Mouse (Mus musculus) G1E-ER4 (cell line): ENCODE measurements around the gene Mprip. TPM values are rescaled to one million over a fixed set of nuclear protein-coding genes. Genes with fewer than 3 reads are reported as not detected.

Experiments used
- GATA1 ChIP-seq: IDR thresholded peaks from one replicate; pipeline ENCODE4 v1.8.0; 2012; ENCODE audit warnings: low read length, inconsistent platforms
- polyA plus RNA-seq: library from polyadenylated mRNA; stranded (reverse); fragments of >175 nt; gene quantifications from 2 replicates; pipeline ENCODE4 v1.2.3, GENCODE M21; 2012

The Mprip gene
- polyA plus RNA-seq, 1 experiment = 48.1 TPM

DNA sequence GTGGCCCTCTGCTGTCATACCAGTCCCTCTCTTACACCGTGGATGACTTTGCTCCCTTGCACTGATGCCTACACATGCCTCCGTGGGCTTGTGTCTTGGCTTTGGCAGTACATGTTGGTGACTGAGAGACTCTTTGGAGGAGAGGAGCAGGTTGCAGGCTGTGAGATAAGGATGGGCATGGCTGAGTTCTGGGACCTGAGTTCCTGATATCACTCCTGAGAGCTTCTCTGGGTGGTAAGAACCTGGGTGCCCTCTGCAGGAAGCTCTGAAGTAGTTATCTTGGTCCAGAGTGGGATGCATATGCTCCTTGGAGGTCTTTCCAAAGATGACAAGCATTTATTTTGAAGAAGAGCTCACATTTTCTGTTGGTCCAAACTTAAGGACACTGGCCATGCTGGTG, 17.6 kb downstream of the Mprip start:
- TF ChIP-seq GATA1 = no peak

- no peak for TF ChIP-seq GATA1
Measured at GRCm38 (mm10) chr11:59680111-59680510, 19.0 kb downstream of the Mprip start.

GRCm38 (mm10) chr11:59684956-59685355, 23.9 kb downstream of the Mprip start:
- TF ChIP-seq GATA1 = no peak

DNA sequence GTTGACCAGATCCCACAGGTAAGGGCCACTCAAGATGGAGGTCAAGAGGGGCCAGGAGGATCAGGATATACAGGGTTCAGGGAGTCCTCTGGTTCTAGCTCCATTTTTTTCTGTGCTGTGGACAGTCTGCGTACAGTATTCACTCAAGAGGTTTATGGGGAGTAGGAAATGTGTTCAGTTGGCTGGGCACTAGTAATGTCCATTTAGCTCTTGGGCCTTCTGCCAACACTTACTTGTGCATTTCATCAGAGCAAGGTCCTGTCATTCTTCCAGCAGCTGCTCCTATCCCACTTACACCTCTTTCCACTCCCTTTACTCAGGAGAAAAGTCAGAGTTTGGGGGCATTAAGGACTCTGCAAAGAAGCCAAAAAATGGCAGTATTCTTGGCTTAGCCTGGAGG, 33.4 kb downstream of the Mprip start:
- TF ChIP-seq GATA1 = no peak

DNA sequence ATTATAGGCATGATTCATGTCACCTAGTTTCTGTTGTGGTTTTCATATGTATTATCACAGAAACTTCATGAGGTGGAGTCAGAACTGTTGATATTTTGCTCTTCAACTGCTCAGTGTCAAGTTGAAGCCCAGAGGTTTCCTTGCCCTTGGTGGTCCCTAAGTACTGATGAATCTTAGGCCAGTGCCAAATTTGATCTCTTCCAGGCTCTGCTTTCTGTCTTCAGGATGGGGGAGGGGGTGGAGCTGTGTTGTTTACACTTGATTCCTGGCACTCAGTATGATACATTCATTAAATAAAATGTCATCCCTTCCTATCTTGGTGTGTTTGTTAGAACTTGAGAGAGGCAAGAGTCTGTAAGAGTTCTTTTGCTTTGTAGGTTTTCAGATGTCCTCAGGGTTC, 34.4 kb downstream of the Mprip start:
- TF ChIP-seq GATA1 = no peak

DNA sequence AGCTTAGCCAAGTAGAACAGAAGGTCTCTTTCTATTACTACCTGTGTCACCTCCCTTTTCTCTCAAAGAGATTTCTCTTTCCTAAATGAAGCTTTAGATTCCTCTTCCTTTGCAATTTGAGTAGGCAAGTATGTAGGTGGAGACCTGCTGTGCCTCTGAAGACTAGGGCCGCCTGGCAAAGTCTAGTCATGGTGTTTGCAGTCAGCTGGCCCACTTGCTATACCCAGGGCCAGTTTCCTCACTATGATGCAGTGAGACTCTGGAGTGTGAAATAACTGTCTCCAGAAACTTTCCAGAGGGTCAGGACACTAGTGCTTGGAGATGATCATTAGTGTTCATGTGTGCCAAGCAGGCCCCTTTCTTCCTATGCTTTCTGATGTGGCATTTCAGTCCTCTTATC, 36.5 kb downstream of the Mprip start:
- TF ChIP-seq GATA1 = no peak

DNA sequence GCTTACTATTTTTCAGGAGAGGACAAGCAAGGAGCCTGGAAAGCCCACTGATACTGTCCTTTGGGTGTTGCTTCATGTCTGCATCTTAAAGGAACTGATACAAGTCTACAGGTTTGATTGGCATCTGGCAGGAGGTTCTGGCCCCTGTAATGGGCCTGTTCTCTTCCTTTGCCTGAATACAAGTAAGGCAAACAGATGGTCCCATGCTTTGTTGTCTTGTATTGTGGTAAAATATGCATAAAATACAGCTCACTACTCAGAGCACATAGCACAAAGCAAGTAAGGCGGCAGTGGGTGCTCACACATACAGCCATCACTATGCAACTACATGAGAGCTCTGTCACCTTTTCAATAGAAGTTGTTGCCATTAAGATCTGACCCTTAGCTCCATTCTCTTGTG, 39.7 kb downstream of the Mprip start:
- no peak for TF ChIP-seq GATA1

GRCm38 (mm10) chr11:59705113-59705512, 44.0 kb downstream of the Mprip start:
- no peak for TF ChIP-seq GATA1

GRCm38 (mm10) chr11:59707481-59707880, 46.4 kb downstream of the Mprip start:
- no peak for TF ChIP-seq GATA1

DNA sequence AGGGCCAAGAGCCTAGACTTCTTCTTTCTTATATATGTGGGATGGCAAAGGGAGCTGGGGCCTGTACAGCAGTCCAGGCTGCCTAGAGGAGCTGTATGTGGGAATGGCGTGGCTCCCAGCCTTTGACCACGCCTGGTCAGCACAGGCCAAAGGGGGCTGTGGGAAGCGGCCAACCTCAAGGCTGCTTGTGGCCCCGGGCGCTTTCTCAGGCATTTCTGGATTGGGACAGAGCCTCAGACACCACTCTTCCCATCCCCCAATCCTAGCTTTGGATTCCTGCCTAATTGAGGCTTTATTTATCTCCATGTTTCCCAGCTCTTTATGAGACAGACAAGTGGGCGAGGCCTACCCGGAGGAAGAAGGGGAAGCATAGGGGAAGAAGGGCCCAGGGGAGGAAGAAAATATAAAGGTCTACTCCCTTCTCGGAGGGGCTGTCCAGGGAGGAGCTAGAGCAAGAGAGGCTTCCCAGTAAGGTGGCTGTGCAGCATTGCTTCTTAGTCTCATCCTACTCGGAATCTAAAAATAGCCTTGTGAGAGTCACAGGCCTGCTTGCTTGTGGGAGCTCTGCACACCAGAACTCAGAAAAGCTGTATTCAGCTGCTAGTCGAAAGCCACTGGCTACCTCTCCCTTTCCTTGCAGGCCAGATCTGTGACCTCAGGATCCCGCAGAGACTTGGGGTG, 47.0 kb downstream of the Mprip start:
- TF ChIP-seq GATA1 = no peak

DNA sequence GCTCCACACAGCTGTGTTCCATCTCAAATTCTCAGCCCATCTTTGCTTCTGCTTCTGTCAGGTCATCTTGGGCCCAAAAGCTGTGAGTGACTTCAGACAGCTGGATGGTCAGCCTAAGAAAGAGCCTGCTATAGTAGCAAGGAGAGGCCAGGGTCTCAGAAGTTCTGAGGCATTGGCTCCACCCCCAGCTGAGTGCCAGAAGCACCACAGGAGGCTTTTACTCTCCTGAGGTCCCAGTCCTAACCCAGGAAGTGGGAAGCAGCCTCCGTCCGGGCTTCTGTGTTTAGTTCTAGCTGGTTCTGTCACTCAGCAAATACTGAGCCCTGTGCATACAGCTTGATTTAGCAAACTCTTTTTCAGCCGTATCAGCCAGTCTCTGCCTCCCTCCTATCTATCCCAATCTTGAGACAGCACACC, 54.3 kb downstream of the Mprip start:
- TF ChIP-seq GATA1 = no peak

DNA sequence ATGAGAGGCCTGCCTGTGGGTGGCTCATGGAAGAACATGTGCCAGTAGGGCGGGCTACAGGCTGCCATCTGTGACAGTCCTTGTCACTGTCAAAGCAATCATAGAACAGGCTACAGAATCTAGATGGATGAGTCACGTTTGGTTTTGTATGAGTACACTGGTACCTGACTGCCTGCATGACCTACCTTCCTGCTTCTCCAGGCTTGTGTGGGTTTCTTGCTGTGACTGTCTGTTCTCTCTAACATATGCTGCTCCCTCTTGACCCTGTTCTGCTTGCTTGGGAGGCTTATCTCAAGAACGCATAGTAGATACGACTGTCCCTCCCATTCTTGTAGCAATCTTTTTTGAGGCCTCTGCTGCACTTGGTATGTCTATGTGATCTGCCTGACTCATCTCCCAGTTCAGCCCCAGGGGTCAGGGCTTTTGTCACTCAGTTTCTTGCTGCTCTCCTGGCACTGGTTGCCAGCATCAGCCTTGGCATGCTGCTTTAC, 56.7 kb downstream of the Mprip start:
- no peak for TF ChIP-seq GATA1

DNA sequence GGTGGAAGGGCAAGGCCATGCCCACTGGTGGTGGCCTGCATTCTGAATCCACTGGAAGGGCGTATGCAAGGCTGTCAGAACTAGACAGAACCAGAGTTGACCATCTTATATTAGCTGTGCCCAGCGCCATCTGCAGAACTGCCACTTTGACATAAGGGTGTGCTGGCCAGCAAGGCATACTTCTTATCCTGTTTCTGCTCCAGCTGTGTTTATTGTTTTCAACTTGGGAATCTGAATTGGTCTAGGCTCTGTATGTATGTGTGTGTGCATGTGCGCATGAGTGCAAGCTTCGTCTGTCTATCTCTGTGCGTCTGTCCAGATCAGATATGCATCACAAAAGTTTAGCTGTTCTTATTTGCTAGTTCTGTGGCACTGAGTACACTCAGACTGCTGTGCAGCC, 58.1 kb downstream of the Mprip start:
- TF ChIP-seq GATA1 = no peak

GRCm38 (mm10) chr11:59721385-59721784, 60.3 kb downstream of the Mprip start:
- no peak for TF ChIP-seq GATA1

DNA sequence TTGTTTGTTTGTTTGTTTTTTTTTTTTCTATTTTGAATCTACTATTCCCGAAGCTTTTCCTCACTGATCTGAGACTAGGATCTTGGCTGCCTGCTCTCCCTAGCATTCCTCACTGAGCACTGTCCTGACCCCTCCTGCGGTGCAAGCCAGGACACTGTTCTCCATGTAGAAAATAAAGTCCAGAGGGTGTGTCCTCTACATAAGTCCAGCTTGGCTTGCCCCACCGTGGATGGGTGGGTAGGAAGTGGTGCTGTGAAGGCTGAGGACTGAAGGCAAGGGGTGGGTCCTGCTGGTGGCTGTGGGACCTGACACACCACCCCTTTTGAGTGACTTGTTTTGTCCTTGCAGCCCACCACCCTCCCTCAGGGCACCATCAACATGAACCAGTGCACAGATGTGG, 66.1 kb downstream of the Mprip start:
- no peak for TF ChIP-seq GATA1

DNA sequence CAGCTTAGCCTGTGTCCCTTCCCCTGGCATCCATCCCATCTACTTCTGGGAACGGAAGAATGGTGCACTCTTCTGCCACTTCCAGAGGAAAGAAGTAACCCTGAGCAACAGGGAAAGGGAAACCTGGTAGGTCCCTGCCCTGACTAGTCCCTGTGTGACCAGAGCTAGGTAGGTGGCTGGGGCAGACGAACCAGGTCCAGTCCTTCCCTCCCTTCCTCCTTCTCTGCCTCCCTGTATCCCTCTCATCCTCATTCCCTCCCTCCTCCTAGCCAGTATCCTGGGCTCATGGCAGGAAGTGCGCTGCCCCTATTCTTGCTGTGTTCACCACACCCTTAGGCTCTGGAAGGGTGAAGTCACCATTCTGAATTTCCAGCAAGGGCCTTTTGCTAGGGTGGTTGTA, 70.7 kb downstream of the Mprip start:
- TF ChIP-seq GATA1 = no peak

- no peak for TF ChIP-seq GATA1
Measured at GRCm38 (mm10) chr11:59732407-59733066, 71.4 kb downstream of the Mprip start.
